Mouse (Mus musculus): ENCODE results near the gene Hspa2. TPM values are rescaled to one million over a fixed set of nuclear protein-coding genes. Genes with fewer than 3 reads are reported as not detected.

The Hspa2 gene
- polyA plus RNA-seq, 1 experiment from 2014 or later = 11.3 TPM

GRCm38 (mm10) chr12:76388794-76389193, 15.2 kb upstream of the Hspa2 start:
- Histone ChIP-seq H3K9me3 (no peaks in the 10 kb centered on the region), H3K36me3 (peaks cover 19% of the 10 kb centered on the region; the same call in 1 of the 2 replicates), H3K27me3 (replicated peaks) (no peaks in the 10 kb centered on the region), H3K4me3 (replicated peaks) (no peak overlapping the region), H3K4me1 (no peaks in the 10 kb centered on the region), H3K4me2 (no peak overlapping the region), H3K9ac (no peak overlapping the region), H3K27ac (no peak overlapping the region)
- WGBS = 87% methylated on average over 11 of the region's 11 CpGs
- ATAC-seq (ENCODE audit: insufficient read depth, low FRiP score, low read depth) = no peak

DNA sequence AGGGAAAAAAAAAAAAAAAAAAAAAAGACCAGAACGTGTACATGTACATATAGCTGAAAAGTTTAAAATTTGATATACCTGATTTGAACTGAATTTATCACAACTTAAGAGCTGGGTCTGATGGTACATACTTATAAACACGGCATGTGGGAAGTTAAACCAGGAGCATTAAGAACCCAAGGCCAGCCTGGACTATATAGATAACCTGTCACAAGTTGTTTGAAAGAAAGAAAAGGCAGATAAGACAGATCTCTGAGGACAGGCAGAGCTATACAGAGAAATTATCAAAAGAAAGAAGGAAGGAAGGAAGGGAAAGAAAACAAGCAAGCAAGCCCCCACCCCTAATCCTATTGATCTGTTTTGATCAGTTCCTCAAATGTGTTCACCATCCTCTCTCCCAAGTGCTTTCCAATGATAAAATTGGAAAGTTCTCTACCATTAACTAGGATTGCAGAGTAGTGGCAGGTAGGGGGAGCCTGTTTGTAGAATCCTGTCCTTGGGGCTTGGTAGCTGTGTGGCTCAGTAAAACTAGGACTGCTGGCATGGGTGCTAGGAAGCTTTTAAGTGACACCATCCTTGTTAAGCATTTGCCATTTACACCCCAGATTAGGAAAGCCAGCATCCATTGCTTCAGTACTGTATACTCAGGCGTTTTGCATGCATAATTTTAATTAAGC, 12.2 kb upstream of the Hspa2 start:
- 75% methylated on average over 3 of the region's 3 CpGs for WGBS
- no peak overlapping the region for H3K9ac ChIP-seq
- no peak overlapping the region for H3K27ac ChIP-seq
- no peak overlapping the region for H3K4me3 ChIP-seq (replicated peaks)
- H3K4me2 ChIP-seq = no peak overlapping the region
- no peaks in the 10 kb centered on the region for H3K4me1 ChIP-seq
- H3K27me3 ChIP-seq (replicated peaks) = no peaks in the 10 kb centered on the region
- H3K36me3 ChIP-seq = 0 out of 2 replicates have a peak, but pooled peaks cover 6% of the 10 kb centered on the region
- no peaks in the 10 kb centered on the region for H3K9me3 ChIP-seq
- no peak for ATAC-seq (ENCODE audit: insufficient read depth, low FRiP score, low read depth)

DNA sequence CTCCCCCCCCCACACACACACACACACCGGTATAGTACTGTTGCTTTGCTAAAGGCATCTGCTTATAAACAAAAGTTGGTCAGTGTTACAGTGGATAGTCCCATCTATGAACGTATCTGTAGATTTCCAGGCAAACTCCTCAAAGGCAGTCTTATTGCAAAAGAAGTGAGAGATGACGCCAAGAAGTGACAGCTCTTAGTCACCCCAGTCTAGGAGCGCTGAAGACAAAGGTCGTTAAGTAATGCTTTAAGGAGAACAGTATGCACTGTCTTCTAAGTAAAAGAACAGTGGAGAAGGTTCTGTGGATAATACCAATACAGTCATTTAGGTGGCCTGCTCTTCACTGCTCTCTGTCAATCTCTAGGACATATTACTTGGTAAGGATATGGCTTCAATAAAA, 11.0 kb upstream of the Hspa2 start:
- H3K9me3 ChIP-seq = no peaks in the 10 kb centered on the region
- ATAC-seq (ENCODE audit: insufficient read depth, low FRiP score, low read depth) = no peak
- no peak overlapping the region for H3K4me2 ChIP-seq
- H3K36me3 ChIP-seq = 0 out of 2 replicates have a peak, but pooled peaks cover 4% of the 10 kb centered on the region
- H3K27me3 ChIP-seq (replicated peaks) = no peaks in the 10 kb centered on the region
- H3K4me3 ChIP-seq (replicated peaks) = no peak overlapping the region
- no peak overlapping the region for H3K9ac ChIP-seq
- H3K27ac ChIP-seq = no peak overlapping the region
- no peaks in the 10 kb centered on the region for H3K4me1 ChIP-seq
- WGBS = 75% methylated on average over 5 of the region's 5 CpGs

GRCm38 (mm10) chr12:76397281-76397680, 6.7 kb upstream of the Hspa2 start:
- WGBS = 87% methylated on average over 5 of the region's 5 CpGs
- no peak overlapping the region for H3K4me3 ChIP-seq (replicated peaks)
- H3K9me3 ChIP-seq = no peaks in the 10 kb centered on the region
- H3K9ac ChIP-seq = no peak overlapping the region
- ATAC-seq (ENCODE audit: insufficient read depth, low FRiP score, low read depth) = no peak
- no peaks in the 10 kb centered on the region for H3K4me1 ChIP-seq
- no peaks in the 10 kb centered on the region for H3K27me3 ChIP-seq (replicated peaks)
- no peak overlapping the region for H3K4me2 ChIP-seq
- H3K36me3 ChIP-seq = no peaks in the 10 kb centered on the region
- no peak overlapping the region for H3K27ac ChIP-seq

DNA sequence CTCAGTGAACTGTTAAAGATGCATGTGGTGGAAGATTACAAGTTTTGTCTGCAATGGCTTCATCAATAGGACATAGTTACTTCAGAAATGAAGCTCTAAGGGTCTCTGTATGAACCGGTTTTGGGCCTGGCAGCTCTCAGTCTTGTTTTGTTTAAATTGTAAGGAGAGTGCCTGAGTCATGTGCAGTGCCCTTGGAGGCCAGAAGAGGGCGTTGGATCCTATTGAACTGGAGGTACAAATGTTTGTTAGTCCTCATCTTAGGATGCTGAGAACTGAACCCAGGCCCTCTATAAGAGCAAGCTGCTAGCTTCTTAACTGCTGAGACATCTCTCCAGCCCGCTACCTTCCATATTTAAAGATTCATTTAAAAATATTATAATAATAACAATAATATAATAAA, 2.3 kb upstream of the Hspa2 start:
- no peak for ATAC-seq (ENCODE audit: insufficient read depth, low FRiP score, low read depth)
- no peak overlapping the region for H3K4me2 ChIP-seq
- H3K36me3 ChIP-seq = no peaks in the 10 kb centered on the region
- no peak overlapping the region for H3K9ac ChIP-seq
- H3K27me3 ChIP-seq (replicated peaks) = peaks cover 20% of the 10 kb centered on the region
- 61% methylated on average over 3 of the region's 3 CpGs for WGBS
- H3K4me1 ChIP-seq = peaks cover 24% of the 10 kb centered on the region
- no peak overlapping the region for H3K27ac ChIP-seq
- no peak overlapping the region for H3K4me3 ChIP-seq (replicated peaks)
- no peaks in the 10 kb centered on the region for H3K9me3 ChIP-seq

DNA sequence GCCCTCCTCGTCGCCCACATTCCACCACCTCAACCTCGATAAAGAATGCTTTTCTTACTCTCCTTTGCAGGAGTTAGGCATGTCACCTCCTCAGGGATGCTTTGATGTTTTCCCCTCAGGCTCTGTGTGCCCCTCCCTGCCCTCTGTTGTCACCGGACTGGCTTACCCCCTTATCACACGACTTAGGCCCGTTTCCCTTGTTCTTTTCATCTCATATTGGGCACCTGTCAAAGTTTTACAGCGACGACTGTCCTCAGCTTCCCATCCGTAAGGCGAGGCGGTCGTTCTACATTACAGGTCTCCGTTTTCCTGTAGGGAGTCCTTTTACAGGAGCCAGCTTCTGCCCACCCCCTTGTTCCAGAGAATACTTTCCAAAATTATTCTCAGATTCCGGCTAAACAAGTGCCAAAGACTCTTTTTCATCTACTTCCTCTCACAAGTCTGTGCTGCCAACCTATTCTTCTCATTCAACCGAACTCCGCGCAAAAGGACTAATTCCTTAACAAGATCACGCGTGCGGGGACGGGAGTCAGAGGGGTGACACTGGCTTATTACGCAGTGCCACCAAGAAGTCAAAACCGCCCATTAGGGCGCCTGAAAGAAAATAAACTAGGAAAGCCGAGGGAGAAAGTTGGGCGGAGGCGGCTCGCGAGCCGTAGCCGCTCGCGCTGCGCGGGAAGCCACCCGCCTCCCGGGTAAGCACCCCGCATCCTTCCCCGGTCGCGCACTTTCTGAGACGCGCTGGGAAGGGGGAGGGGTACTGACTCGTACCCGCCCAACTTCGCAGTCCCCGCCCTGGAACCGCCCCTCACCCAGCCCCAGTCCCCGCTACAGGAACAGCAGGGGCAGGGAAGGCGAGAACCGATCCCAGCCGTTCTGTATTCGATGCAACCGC, 738 bp upstream of the Hspa2 start:
- Histone ChIP-seq H3K4me3 (replicated peaks) (peak overlapping the region; percentile 67), H3K27me3 (replicated peaks) (peaks cover 31% of the 10 kb centered on the region), H3K9me3 (no peaks in the 10 kb centered on the region), H3K27ac (peak overlapping the region; percentile 95), H3K9ac (peak overlapping the region; percentile 52), H3K4me1 (peaks cover 24% of the 10 kb centered on the region), H3K4me2 (peak overlapping the region; percentile 90), H3K36me3 (no peaks in the 10 kb centered on the region)
- ATAC-seq (ENCODE audit: insufficient read depth, low FRiP score, low read depth) = peak; percentile 86
- 3% methylated on average over 54 of the region's 54 CpGs for WGBS

- no peaks in the 10 kb centered on the region for H3K36me3 ChIP-seq
- no peak for ATAC-seq (ENCODE audit: insufficient read depth, low FRiP score, low read depth)
- 0 out of 2 replicates have a peak overlapping the region, but pooled peaks have one; percentile 9 for H3K9ac ChIP-seq
- H3K27ac ChIP-seq = no peak overlapping the region
- peaks cover 24% of the 10 kb centered on the region for H3K4me1 ChIP-seq
- WGBS = 12% methylated on average over 20 of the region's 20 CpGs
- H3K4me3 ChIP-seq (replicated peaks) = peak overlapping the region; percentile 67
- no peaks in the 10 kb centered on the region for H3K9me3 ChIP-seq
- H3K27me3 ChIP-seq (replicated peaks) = peaks cover 31% of the 10 kb centered on the region
- peak overlapping the region; percentile 90 for H3K4me2 ChIP-seq
Measured at GRCm38 (mm10) chr12:76404836-76405182, 833 bp downstream of the Hspa2 start.

DNA sequence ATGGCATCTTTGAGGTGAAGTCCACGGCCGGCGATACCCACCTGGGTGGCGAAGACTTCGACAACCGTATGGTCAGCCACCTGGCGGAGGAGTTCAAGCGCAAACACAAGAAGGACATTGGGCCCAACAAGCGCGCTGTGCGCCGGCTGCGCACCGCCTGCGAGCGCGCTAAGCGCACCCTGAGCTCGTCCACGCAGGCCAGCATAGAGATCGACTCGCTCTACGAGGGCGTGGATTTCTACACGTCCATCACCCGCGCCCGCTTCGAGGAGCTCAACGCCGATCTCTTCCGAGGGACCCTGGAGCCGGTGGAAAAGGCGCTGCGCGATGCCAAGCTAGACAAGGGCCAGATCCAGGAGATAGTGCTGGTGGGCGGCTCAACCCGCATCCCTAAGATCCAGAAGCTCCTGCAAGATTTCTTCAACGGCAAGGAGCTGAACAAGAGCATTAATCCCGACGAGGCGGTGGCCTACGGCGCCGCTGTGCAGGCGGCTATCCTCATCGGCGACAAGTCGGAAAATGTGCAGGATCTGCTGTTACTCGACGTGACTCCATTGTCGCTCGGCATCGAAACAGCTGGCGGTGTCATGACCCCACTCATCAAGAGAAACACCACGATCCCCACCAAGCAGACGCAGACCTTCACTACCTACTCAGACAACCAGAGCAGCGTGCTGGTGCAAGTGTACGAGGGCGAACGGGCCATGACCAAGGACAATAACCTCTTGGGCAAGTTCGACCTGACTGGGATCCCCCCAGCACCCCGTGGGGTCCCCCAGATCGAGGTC, 1.4 kb downstream of the Hspa2 start:
- Histone ChIP-seq H3K4me2 (peak overlapping the region; percentile 90), H3K4me1 (peaks cover 24% of the 10 kb centered on the region), H3K36me3 (no peaks in the 10 kb centered on the region), H3K4me3 (replicated peaks) (peak overlapping the region; percentile 67), H3K9me3 (no peaks in the 10 kb centered on the region), H3K27ac (no peak overlapping the region), H3K27me3 (replicated peaks) (peaks cover 31% of the 10 kb centered on the region), H3K9ac (no peak overlapping the region)
- ATAC-seq (ENCODE audit: insufficient read depth, low FRiP score, low read depth) = no peak
- 4% methylated on average over 64 of the region's 64 CpGs for whole genome bisulfite sequencing

DNA sequence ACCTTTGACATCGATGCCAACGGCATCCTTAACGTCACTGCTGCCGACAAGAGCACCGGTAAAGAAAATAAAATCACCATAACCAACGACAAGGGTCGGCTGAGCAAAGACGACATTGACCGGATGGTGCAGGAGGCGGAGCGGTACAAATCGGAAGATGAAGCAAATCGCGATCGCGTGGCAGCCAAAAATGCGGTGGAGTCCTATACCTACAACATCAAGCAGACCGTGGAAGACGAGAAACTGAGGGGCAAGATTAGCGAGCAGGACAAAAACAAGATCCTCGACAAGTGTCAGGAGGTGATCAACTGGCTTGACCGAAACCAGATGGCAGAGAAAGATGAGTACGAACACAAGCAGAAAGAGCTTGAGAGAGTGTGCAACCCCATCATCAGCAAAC, 2.0 kb downstream of the Hspa2 start:
- Histone ChIP-seq H3K4me1 (peaks cover 24% of the 10 kb centered on the region), H3K36me3 (no peaks in the 10 kb centered on the region), H3K27me3 (replicated peaks) (peaks cover 31% of the 10 kb centered on the region), H3K4me3 (replicated peaks) (peak overlapping the region; percentile 67), H3K9ac (no peak overlapping the region), H3K9me3 (no peaks in the 10 kb centered on the region), H3K4me2 (peak overlapping the region; percentile 90), H3K27ac (no peak overlapping the region)
- no peak for ATAC-seq (ENCODE audit: insufficient read depth, low FRiP score, low read depth)
- 3% methylated on average over 23 of the region's 23 CpGs for WGBS

DNA sequence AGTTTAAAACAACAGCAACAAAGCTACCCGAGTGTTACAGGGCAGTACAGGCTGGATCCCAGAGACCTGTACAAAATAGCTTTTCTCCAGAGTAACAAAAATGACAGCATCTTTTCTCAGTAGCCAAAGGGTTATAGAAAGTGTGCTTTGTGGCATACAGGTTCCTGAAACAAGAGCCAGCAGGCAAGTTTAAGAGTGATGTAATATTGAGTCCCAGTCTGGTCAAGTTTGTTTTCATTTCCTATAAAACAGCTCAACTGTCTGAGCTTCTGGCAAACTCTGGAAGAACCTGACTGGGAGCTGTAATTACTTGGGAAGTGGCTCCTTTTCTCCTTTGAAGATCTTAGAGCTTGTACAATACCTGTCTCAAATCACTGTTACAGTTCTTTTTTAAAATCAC, 3.2 kb downstream of the Hspa2 start:
- H3K4me1 ChIP-seq = peaks cover 24% of the 10 kb centered on the region
- H3K9me3 ChIP-seq = no peaks in the 10 kb centered on the region
- WGBS = 60% methylated on average over 1 of the region's 1 CpGs
- no peaks in the 10 kb centered on the region for H3K36me3 ChIP-seq
- no peak overlapping the region for H3K9ac ChIP-seq
- H3K4me2 ChIP-seq = no peak overlapping the region
- H3K27ac ChIP-seq = no peak overlapping the region
- no peak for ATAC-seq (ENCODE audit: insufficient read depth, low FRiP score, low read depth)
- H3K4me3 ChIP-seq (replicated peaks) = no peak overlapping the region
- H3K27me3 ChIP-seq (replicated peaks) = peaks cover 31% of the 10 kb centered on the region

DNA sequence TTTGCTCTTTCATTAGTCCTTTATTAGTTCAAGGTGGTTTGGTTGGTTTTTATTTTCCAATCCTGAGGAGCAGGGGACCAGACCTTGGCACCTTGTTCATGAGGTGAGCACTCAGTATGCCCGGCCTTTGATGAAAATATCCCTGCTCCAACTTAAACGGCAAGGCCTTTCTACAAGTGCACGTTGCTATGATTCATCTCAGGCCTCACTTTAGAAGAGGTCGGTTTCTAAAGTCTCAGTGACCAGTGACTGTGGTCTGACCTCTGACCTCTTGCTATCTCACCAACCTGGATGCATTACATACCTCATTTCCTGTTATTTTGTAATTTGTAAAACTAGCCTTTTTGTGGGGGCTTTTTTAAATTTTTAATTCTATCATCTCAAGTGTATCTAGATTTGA, 5.2 kb downstream of the Hspa2 start:
- 58% methylated on average over 4 of the region's 4 CpGs for WGBS
- H3K36me3 ChIP-seq = no peaks in the 10 kb centered on the region
- ATAC-seq (ENCODE audit: insufficient read depth, low FRiP score, low read depth) = no peak
- no peak overlapping the region for H3K27ac ChIP-seq
- H3K4me2 ChIP-seq = no peak overlapping the region
- H3K4me3 ChIP-seq (replicated peaks) = no peak overlapping the region
- peaks cover 31% of the 10 kb centered on the region for H3K27me3 ChIP-seq (replicated peaks)
- peaks cover 19% of the 10 kb centered on the region for H3K4me1 ChIP-seq
- no peak overlapping the region for H3K9ac ChIP-seq
- no peaks in the 10 kb centered on the region for H3K9me3 ChIP-seq
